Mouse (Mus musculus) yolk sac, embryonic 10.5 days (tissue): ENCODE results near the gene Tmem63c.

Experiments
- DNase-seq: peaks from one replicate; pipeline ENCODE4 v3.0.0-alpha.2; 2017; ENCODE audit warnings: low spot score

The Tmem63c gene

GRCm38 (mm10) chr12:87054873-87055272 is 33.7 kb downstream of the Tmem63c start:
- DNase-seq, result no peak

DNA sequence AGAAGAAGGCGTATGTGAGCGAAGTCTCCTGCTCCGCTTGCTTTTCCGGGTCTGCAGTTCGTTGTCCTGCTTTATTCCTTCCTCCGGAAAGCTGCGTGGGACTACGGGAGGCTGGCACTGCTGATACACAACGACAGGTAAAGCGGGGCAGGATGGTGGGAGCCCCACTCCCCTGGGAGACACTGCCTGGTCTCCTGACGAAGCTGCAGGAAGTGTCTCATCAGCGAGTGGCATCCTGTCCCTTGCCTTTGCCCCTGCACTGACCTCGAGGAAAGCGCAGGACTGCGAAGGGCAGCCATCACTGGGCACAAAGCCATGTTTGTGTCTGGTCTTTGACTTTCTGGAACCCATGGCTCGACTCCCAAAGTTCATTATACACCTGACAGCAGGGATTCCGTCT is 35.9 kb downstream of the Tmem63c start:
- DNase-seq, result no peak

GRCm38 (mm10) chr12:87065446-87065845 is 44.3 kb downstream of the Tmem63c start:
- DNase-seq, result no peak

DNA sequence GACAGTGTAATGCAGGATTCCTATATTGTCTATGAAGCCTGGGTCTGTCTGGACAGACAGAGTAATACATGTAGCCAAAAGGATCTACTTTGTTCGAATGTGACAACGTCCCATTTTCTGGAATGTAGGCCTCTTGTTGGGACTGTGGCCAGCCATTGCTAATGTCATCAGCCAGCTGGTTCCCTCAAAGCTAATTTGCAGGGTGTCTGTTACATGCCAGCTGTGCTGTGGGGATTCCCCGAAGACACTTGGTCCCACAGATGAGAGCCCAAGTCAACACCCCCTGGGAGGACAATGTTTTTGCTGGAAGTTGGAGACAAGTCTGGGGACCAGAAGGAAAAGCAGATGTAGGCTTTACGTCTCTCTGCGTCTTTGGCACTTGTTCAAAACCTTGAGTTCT is 45.3 kb downstream of the Tmem63c start:
- no peak for DNase-seq

GRCm38 (mm10) chr12:87070520-87070919 is 49.4 kb downstream of the Tmem63c start:
- DNase-seq, result no peak

GRCm38 (mm10) chr12:87076610-87077009 is 55.5 kb downstream of the Tmem63c start:
- DNase-seq, result no peak

DNA sequence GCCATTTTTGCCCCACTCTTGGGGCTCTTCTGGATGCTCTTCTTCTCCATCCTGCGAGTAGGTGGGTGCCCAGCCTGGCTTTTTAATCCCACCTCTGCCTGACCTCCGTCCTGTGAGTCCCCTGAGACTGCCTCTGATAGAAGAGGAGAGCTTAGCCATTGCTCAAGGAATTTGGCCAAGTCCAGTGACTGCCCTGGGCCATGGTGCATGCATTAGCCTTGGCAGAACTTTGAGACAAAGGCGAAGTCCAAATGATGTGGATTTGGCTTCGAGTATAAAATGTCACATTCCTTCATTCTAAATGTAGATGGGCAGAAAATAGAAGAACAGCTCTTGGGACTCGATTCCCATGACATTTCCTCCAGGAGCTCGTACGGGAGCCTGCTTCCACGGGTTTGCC is 61.7 kb downstream of the Tmem63c start:
- DNase-seq, result no peak

DNA sequence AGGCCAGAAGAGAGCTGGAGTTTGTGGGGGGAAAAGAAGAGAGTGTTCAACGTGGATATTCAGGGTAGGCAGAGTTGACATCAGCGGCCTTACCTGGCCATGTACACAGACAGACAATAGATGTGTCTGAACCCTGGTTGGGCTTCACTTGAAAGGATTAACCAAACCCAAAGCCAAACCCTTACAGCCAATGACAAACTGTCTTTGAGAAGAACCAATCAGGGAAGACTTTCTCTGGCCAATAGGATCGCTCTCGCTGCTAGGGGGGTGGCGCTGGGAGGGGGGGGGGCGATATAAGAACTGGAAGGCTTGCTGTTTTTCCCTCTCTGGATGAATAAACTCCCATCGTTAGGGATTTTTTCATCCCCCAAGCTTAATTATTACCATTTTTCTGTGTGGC is 66.1 kb downstream of the Tmem63c start:
- no peak for DNase-seq

GRCm38 (mm10) chr12:87088331-87088730 is 67.2 kb downstream of the Tmem63c start:
- DNase-seq, result no peak

DNA sequence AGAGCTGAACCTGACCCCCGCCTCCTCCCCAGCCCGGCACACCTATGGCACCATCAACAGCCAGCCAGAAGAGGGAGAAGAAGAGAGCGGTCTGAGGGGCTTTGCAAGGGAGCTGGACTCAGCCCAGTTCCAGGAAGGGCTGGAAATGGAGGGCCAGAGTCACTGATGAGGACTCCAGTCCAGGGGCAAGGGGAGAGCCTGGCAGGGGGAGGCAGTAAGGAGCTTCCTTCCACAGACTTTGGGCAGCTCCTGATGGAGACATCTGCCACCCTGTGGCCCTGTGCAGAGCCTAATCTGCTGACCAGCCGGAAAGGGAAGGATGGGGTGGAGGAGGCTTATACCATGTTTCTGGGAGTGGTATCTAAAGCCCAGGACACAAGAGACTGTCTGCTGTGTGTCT is 68.1 kb downstream of the Tmem63c start:
- DNase-seq, result no peak

DNA sequence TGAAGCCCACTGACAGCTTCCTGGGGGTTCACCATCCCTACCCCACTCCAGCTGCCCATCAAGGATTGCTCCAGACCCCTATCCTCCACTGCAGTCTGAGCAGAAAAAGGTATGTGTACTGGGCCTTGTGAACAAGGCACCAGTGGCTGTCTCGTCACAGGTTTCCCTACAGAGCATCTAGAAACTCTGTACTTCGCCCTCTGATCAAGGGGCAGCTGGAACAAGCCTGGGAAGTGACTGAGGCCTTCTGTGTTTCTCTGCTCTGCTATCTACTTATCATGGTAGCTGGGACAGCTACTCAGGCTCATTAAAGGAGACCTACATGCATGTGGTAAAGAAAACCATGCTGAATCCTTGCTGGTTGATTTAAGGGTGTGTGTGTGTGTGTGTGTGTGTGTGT is 68.6 kb downstream of the Tmem63c start:
- DNase-seq, result peak; percentile 67

GRCm38 (mm10) chr12:87091916-87092315 is 70.8 kb downstream of the Tmem63c start:
- no peak for DNase-seq

- no peak for DNase-seq
These were observed 72.1 kb downstream of the Tmem63c start for GRCm38 (mm10) chr12:87093249-87093648.

- DNase-seq, result no peak
These were observed 72.5 kb downstream of the Tmem63c start for GRCm38 (mm10) chr12:87093671-87094070.

- DNase-seq, result no peak
These were observed 79.2 kb downstream of the Tmem63c start for GRCm38 (mm10) chr12:87100331-87100730.

DNA sequence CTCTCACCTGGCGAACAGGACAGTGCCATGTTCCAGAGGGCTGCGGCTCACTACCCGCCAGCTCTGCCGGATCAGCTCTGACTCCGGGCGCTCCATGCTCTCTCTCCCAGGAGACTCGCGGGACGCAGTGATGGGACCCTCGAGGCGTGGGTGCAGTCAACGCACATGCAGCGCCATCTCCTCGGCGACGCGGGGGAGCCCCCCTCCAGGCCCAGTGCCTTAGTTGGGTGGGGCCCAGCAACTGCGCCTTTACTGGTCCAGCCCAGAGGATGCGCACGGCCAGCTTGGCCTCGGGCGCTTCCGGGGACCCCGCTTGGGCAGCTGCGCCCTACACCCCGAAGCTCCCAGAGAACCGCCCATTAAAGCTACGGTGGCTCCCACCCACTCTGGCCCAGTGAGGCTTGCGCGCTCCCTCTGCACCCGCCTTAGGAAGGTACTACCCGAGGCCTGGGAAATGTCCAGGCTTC is 81.1 kb downstream of the Tmem63c start, which contains the start of gene Ngb:
Ngb (minus strand) TSS at position 375 of the 467 bp plus-strand sequence.
- no peak for DNase-seq

GRCm38 (mm10) chr12:87103471-87103870 is 82.3 kb downstream of the Tmem63c start:
- no peak for DNase-seq

GRCm38 (mm10) chr12:87104796-87105195 is 83.7 kb downstream of the Tmem63c start:
- no peak for DNase-seq

GRCm38 (mm10) chr12:87107357-87107977 is 86.3 kb downstream of the Tmem63c start:
- no peak for DNase-seq

DNA sequence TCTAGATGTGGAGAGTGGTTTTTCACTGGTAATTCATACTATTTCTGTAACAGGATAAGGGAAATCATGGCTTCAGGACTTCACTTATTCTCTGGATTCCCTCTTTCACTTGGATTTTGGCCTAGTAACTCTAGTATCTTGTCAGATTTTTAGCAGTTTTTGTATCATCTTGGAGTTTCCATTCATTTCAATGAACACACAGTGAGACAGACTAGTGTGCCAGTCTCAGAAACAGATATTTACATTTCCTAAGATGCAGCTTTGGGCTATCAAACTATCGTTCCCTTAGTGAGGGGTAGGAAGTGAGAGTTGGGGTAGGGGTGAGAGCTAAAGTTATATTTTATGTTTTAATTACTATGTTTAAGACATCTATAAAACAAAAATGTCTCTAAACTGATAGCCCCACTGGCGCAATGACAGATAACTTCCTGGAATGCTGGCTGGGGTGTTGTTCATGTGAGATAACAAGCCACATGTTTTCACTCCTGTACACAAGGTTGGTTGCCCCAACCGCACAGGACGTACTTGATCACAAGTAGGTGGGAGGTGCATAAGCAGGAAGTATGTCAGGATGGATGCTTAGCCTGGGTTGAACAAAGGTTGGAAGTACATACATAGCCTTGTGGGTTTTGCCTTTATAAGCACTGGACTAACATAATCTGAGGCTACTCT is 100.9 kb downstream of the Tmem63c start:
- DNase-seq, result no peak

DNA sequence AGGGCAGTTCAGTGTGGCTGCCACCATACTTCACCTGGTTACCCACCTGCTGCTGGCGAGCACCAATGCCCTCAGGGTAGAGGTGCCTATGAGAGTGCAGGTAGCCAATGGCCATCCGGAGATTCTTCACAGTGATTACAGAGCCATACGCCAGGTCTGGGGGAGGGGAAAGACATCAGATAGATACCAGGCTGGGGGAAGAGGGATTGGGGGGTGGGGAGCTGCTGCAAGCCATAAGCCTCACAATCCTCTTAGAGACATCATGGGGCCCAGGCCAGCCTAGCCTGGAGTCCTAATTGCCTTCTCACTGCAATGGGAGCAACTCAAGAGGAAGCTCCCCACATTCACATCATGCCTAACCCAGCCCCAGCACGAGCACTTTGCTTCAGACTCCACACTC is 106.1 kb downstream of the Tmem63c start:
- no peak for DNase-seq

- DNase-seq, result no peak
These were observed 109.1 kb downstream of the Tmem63c start for GRCm38 (mm10) chr12:87130224-87130623.

- DNase-seq, result no peak
These were observed 110.0 kb downstream of the Tmem63c start for GRCm38 (mm10) chr12:87131181-87131580.

GRCm38 (mm10) chr12:87131619-87132018 is 110.5 kb downstream of the Tmem63c start:
- no peak for DNase-seq
